Comparison of ENCODE assay signal across 21 mouse cellular contexts in the genomic region with DNA sequence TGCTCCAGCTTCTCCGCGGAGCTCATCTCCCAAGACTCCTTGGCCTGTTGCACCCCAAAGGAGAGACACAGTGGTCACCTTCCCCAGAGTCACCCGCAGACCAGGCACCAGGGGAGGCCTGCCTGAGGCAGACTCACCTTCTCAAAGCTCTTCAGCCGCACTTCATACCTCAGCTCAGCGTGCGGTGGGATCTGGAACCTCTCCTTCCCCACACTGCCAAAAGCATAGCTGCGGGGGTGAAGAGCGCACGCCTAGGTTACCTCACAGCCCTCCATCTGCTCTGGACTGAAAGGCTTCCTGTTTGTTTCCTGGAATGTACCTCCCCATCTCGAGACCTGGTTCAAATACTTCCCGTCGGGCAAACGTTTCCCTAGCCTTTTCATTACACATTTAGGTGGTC. TPM values are rescaled to one million over a fixed set of nuclear protein-coding genes. Genes with fewer than 3 reads are reported as not detected.
"Had no signal": no experiment of that assay in that cellular context is flagged by ENCODE, and none has a peak within 500 bp of the region (broad histone marks: within the 10 kb centered on the region; RNA-seq: fewer than 3 reads in every experiment).

No protein-coding gene starts in this region.

- H3K27ac ChIP-seq: limb, embryonic 12.5 days; liver, embryonic 13.5 days; lung, embryonic 15.5 days; midbrain, embryonic 13.5 days; stomach, postnatal 0 days had no signal

- H3K27me3 ChIP-seq: limb, embryonic 12.5 days; liver, embryonic 13.5 days; lung, embryonic 15.5 days; midbrain, embryonic 13.5 days had no signal

- DNase-seq: kidney, postnatal 25 days; layer of hippocampus, adult 9-11 months; layer of hippocampus, postnatal 36 days; liver; liver, embryonic 13.5 days; liver, postnatal 0 days; lung, postnatal 14 days; right cerebral cortex, postnatal 14 days; thymus, adult 18-20 months; thymus, postnatal 14 days had no signal

- H3K4me3 ChIP-seq: limb, embryonic 12.5 days; liver, embryonic 13.5 days; lung, embryonic 15.5 days; midbrain, embryonic 13.5 days had no signal

- H3K9me3 ChIP-seq: limb, embryonic 12.5 days; liver, embryonic 13.5 days; lung, embryonic 15.5 days; midbrain, embryonic 13.5 days had no signal

RNA-seq across cellular contexts. Expression of gene Nrip2, which starts 34.5 kb away (rescaled TPM):
- total RNA-seq: megakaryocyte-erythroid progenitor cell, adult 5-6 weeks had no signal

RNA-seq across cellular contexts. Expression of gene Gm44596, which starts 58.3 kb away (rescaled TPM):
- total RNA-seq: layer of hippocampus, postnatal 36 days; left cerebral cortex, adult 8-10 months; megakaryocyte-erythroid progenitor cell, adult 5-6 weeks; midbrain, postnatal 0 days had no signal
- polyA plus RNA-seq: kidney, embryonic 16.5 days; limb, embryonic 12.5 days; liver, embryonic 13.5 days; liver, postnatal 0 days; lung, embryonic 15.5 days; midbrain, embryonic 13.5 days; midbrain, postnatal 0 days; neural tube, embryonic 14.5 days; small intestine, adult 2 months; stomach, postnatal 0 days; urinary bladder, adult 2 months had no signal

RNA-seq across cellular contexts. Expression of gene Tex52, which starts 58.3 kb away (rescaled TPM):
- polyA plus RNA-seq: liver, embryonic 13.5 days; liver, postnatal 0 days; small intestine, adult 2 months; urinary bladder, adult 2 months had no signal
